Mouse (Mus musculus): ENCODE results near the gene Igsf9. TPM values are rescaled to one million over a fixed set of nuclear protein-coding genes. Genes with fewer than 3 reads are reported as not detected.

Gene Igsf9
- total RNA-seq, 2 experiments from 2014 or later = 3.9 to 4.8 TPM

DNA sequence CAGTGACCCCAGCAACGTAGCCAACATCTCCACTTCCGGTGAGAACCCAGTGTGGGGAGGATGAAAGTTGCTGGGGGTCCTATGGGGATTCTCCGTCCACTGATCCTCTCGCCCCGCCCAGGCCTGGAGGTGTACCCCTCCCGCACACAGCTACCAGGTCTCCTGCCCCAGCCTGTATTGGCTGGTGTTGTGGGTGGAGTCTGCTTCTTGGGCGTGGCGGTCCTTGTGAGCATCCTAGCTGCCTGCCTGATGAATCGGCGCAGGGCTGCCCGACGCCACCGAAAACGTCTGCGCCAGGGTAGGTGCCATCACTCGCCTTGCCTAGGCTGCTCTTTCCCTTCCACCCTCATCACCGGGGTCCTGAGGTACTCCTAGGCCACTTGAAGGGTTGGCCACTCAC, 14.4 kb downstream of the Igsf9 start:
- no peak for DNase-seq (ENCODE audit: low spot score in 2 of 2)

DNA sequence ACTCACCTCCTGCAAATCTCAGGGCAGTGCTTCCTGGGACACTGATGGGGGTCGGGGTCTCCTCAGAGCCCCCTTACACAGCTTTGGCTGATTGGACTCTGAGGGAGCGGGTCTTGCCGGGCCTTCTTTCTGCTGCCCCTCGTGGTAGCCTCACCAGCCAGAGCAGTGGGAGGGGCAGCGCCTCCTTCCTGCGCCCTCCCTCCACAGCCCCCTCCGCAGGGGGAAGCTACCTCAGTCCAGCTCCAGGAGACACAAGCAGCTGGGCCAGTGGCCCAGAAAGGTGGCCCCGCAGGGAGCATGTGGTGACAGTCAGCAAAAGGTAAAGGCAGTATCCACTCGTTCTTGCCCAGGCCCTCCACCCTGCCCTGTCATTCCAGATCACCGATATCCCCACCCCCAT, 15.8 kb downstream of the Igsf9 start:
- DNase-seq (ENCODE audit: low spot score in 2 of 2) = no peak

DNA sequence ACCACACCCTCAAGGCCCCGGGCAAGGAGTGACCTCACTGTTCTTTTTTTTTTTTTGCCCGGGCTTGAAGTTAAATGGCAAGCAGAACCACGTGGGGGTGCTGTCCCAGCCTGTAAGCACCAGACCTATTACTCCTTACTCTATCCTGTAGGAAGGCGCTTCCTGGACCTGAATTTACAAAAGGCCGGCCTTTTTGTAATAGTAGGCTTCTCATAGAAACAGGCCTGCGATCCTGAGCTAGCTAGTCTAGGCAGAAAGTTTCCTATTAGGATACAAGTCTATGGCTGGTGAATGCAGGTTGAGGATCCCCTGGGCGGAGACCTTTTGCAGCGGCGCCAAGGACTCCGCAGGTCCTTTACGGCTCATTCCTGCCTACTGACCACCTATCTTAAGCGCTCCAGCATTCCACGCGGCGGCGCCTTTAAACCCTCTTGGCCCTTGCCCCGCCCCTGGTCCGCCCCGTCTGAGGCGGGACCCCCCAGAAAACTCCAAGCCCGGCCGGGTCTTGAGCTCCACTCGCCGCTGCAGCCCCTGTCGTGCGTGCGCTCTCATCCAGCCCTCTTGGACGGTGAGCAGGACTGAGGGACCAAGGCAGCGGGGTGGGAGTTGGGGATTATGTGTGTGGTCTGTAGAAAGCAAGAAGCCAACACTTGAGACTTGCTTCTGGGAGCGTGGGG, 18.3 kb downstream of the Igsf9 start, which contains the start of gene Tagln2:
Tagln2 (plus strand) TSS at position 283 of the 677 bp plus-strand sequence.
- DNase-seq (ENCODE audit: low spot score in 2 of 2) = no peak

DNA sequence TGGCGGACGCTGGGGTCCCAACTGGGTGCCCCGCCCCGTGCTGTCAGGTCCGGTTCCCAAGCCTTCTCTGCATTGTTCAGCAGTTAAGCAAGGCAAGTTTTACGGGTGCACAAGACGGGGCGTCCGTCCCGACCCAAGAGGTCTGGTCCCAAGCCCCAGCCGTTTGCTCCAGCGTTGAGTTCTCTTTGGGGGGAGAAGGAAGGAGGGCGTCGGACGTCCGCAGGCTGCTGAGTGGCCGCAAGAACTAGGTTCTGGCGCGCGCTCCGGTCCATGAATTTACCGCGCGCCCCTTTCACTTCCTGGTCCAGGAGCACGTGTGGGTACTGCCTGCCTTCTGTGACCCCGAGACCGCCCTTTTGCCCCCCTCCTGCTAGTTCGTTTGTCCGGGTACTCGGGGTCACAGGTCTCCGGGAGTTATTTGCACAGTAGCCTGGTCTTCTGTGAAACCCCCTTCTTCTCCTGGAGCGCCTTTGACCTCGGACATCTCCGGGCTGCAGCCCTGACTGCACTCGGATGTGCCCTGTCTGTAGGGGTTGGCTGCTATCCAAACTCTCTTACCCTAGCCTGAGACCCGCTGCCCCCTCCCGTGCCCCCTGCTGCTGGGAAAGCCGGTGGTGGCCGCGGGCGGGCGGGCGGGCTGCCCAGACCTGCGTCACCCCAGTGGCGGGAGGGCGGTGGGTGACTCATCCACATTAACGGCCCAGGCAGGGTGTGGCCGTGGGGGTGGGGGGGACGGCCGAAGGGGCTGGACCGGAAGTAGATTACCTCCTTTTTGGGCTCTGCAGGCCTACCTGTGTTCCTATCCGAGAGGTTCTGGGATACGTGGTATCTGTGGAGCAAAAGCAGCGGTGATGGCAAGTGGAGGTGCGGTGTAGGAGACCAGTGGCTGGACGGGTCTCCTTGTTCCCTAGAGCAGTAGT, 19.1 kb downstream of the Igsf9 start:
- DNase-seq (ENCODE audit: low spot score in 2 of 2) = no peak

DNA sequence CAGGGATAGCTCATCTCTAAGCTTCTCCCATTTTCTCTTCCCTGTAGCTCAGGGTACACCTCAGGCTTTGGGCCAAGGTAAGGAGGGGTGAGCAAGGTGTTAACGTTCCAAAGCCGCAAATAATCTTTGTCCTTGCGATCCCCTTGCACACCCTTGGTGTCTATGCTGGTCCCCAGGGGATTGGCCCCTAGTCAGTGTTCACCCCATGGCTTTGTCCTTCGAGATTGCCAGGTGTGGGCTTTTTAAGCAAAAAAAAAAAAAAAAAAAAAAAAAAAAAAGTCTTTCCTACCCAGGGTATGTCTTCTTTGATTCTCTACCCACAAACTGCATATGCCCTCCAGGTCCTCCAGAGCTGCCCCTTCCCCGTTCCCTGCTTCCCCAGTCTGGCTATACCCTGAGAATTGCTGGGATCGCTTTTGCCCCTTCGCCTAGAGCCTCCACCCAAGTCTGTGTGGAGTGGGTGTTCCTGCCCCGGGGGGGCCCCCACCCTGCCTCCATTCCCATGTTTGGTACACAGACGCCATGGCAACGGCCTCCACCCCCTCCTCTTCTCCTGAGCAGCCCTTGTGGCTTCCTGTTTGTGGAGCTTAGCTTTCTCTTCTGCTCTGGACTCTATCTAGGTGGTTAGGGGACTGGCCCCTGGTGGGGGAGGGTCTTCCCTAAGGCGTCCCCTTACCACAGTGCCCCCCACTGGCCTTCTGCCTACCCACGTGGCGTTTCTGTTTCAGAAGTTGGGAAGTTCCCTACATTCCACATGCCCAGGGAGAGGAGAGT, 20.0 kb downstream of the Igsf9 start:
- DNase-seq (ENCODE audit: low spot score in 2 of 2) = peak in 1 of 2 experiments; percentile 39

DNA sequence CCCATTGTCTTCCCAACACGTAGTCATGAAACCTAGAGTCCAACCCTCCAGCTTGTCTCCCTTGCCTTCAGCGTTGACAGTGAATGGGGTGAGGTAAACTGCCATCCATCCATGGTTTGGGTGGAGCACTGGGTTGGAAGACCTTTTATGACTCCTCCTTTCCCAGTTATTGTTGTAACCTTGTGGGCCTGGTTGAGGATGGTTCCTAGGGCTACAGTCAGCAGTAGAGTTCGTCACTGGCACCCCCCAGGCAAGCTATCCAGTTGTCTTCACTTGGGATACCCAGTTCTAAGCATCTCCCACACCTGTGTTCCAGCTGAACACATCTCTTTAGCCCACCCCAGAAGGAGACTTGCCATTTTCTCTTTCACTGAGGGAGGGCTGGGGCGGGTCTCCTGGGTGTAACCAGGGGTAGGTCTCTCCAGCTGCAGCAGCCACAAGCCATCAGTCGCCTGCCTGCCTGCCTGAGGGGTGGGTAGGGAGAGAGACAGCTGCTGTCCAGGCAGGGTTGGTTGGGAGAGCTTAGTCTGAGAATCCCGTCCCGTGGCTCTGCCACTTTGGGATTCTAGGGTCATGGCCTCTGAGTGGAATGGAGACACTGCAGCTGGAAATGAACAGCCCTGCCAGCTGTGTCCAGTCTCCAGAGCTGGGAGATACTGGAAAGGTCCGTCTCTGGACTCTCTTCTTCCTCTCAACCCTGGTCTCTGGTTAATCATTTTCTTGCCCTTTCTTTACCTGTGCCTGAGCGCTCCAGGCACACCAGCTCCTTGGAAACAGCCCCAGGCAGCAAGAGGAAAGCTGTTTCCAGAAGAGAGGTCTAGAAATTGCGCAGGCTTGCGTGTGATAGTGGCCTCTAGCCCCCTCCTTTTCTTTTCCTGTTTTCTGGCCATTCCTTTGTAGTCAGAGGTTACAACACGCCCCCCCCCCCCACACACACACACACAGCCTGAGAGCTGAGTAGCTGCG, 20.8 kb downstream of the Igsf9 start:
- DNase-seq (ENCODE audit: low spot score in 2 of 2) = no peak

DNA sequence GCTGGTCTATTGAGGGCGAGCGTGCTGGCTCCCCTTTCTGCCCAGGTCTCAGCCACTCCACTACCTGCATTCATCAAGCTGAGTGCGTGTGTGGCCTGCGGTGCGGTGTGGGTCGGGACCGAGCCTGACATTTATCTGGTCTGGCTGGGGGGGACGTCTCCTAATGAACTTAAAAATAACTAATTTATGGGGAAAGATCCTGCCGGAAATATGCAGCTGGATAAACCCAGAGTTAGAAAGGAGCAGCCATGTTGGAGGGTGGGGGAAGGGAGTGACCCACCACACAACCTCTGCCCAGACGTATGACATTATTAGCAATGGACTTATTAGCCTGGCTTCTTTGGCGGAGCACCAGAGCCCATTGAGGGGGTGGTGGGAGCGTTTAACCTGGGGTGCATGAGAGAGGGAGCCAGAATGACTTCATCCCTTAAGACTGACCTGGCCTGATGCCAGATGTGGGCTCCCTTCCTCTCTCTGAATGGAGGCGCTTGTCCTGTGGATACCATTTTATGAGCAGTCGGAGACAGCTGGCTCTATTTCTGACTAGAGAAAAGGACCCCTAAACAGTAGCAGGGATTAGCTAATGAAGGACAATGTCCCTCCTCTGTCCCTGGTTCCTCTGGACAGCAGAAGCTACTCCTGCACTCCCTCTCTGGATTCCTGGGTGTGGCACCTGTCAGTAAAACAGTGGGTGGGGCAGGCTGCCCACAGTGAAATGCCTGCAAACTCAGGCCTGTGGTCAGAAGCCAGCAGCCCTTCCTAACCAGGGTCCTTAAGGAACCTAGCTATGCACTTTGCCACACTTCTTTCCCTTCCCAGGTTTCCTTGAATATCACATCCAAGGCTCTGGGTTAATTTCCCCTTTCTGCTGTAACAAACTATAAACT, 21.8 kb downstream of the Igsf9 start:
- DNase-seq (ENCODE audit: low spot score in 2 of 2) = no peak

DNA sequence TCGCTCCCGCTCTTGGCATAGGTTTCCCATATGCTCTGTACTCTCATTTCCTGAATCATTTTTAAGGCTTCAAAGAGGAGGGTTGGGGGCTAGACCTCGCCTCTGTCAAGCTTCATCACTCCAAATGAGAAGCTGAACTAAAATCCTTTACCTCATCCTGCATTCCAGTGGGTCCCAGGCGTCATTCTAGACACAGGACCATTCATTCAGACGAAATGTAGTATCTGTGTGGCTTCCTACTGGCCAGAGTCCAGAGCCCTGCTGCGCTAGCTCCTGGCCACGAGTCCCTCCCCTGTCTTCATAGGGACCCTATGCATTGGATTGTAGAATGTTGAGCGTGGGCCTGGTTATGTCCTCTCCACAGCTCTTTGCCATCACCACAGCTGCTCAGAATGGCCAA, 23.2 kb downstream of the Igsf9 start:
- no peak for DNase-seq (ENCODE audit: low spot score in 2 of 2)

DNA sequence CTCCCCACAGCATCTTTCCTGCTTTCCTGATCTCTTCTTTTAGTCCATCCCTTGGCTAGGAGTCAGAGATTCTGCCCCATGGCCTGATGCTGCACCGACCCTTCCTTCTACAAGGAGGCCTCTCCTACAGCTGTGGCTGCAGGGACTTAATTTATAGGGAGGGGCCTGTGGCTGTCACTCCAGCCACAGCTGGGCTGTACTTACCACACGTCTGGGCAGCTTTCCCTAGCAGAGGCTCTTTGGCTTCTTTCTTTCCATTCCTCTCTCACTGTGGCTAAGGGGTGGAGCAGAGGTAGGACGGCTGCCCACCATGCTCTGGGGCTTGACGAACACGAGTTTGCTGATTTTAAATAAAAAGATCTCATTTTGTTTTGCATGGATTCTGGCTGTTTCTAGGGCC, 25.4 kb downstream of the Igsf9 start:
- no peak for DNase-seq (ENCODE audit: low spot score in 2 of 2)

DNA sequence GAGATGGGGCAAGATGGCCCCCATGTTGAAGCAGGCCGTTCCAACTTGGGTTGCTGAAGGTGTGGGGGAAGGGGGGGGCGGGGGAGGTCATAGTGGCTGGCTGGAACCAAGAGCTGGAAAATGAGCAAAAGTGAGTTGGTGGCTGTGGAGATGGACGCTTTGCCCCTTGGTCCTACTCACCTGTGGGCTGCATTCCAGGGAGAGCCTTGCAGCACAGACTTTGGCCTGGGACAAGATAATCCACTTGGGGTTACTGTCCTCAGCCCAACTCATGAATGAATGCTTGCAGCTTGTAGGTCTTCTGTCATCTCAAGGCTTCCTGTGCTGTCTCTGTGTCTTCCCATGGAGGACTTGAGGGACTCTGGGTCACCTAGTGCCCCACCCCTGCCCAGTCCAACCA, 26.1 kb downstream of the Igsf9 start:
- no peak for DNase-seq (ENCODE audit: low spot score in 2 of 2)

DNA sequence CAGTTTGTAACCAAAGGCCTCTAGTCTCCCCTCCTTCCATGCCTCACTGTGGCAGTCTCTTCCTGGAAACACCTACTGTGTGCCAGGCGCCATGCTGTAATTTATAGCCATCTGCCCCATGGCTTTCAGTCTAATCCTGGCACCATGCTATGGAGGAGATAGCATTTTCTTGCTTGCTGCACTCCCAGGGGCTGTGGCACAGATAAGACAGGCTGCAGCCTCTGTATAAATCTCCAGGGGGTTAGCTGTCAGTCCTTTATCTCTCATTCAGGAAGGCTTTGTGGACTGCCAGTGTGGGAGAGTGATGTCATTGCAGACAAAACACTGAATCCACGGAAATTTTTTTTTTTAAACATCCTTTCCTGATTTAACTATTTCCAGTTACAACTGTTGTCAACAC, 26.6 kb downstream of the Igsf9 start:
- DNase-seq (ENCODE audit: low spot score in 2 of 2) = no peak

DNA sequence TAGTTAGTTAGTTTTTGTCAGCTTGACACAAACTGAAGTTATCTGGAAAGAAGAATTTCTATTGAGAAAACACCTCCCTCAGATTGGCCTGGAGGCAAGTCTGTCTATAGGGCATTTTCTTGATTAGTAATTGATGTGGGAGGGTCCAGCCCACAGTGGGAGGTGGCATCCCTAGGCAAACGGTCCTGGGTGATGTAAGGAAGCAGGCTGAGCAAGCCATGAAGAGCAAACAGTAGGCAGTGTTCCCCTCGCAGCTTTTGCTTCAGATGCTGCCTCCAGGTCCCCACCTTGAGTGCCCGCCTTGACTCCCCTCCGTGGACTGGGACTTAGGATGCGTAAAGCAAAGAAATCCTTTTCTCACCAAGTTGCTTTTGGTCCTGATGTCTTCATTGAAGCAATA, 27.6 kb downstream of the Igsf9 start:
- no peak for DNase-seq (ENCODE audit: low spot score in 2 of 2)

DNA sequence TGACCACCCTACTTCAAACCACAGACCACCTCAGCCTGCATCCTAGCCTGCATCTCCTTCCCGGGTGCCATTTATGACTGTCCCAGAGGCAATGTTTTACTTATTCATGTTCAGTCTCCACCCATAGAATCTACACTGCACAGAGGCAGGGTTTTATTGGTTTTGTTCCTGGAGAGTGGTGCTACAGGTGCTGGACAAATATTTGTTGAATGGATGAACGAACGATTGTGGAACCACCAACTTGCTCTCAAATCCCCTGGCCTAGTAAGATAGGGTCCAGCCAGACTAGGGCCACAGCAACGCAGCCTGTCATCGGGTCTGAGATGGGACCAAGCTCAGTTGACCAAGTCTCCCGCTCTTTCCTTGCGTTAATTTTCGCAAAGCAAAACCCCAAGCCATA, 28.4 kb downstream of the Igsf9 start:
- no peak for DNase-seq (ENCODE audit: low spot score in 2 of 2)

DNA sequence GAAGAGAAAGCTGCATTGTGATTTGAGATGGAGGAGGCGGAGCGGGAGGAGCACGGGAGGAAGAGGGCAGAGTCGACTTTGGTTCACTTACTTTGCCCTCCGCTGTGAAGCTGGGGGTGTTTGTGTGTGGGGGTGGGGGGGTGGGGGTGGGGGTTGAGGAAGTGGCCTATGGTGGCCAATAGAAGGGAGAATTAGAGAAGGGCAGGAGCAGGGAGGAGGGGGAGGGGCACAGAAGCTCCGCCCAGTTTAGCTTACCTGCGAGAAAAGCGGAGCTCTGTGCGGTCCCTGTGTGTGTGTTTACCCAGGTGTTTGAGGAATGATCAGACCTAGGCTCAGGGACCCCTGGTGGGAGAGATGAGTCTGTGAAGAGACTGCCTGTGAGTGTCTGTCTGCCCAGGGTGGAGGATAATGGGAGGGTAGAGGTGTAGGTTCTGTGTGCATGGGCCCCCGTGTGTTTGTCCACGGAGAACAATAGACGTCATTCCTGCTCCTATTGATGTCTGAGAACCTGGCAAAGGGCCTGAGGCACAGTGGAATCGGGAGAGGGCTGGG, 28.9 kb downstream of the Igsf9 start:
- DNase-seq (ENCODE audit: low spot score in 2 of 2) = no peak

DNA sequence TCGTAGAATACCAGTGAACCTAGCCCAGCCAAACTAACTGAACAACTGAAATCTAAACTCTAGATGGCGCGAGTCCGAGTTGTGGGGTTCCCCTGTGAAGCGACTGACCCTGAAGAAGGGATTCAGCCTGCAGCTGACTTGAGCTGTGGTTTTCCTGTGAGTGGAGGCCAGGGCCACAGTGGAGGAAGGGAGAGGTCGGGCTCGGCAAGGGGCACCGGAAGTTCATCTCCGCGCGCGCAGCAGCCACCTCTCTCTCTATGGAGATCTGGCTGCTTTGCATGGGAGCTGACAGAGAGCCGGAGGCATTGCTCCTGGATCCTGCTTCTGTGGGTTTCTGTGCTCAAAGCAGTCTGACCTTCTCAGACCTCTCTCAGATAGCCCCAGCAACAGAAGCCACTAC, 31.4 kb downstream of the Igsf9 start:
- no peak for DNase-seq (ENCODE audit: low spot score in 2 of 2)

DNA sequence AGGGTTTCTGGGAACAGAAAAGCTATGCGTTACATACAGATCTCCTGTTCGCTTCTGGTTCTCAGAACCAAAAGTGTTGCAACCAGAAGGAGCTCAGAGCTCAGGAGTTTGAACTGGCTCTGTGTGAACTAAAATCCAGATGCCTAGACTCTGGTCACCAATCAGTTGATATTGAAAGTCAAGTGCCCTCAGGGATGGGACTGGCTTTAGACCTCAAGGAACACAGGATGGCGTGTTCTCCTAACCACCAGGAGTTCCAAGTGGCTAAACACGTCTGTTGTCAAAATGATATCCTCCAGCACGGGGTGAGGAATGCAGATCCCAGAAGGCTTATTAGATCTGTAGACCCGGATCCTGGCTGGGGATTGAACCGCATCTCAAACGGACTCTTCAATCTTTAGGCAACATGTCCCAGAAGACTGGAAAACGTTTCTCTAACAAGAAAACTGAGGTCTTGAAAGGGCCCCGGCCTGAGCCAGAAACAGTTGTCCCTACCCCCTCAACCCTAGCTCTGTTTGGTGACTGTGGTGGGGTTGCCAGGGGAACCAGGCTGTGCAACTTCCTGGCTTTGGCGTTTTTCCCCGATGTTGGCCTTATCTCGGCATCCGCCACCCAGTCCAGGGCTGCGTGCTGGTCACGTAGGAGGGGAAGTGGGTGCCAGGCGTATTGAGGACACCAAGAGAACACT, 32.1 kb downstream of the Igsf9 start:
- DNase-seq (ENCODE audit: low spot score in 2 of 2) = peak in 1 of 2 experiments; percentile 37

DNA sequence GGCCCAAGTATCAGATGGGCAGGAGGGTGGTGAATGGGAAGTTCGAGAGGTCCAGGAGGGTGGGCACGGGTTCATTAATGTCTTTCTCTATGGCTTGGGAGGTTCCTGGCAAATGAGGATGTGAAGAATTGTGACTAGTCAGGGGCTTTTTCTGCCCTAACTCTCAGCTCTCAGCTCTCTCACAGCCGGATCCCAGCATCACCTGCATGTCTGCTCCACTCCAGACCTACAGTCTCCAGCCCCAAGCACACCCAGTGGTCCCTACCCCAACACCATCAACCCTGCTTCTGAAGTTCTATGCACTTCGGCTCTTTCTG, 32.6 kb downstream of the Igsf9 start:
- no peak for DNase-seq (ENCODE audit: low spot score in 2 of 2)

DNA sequence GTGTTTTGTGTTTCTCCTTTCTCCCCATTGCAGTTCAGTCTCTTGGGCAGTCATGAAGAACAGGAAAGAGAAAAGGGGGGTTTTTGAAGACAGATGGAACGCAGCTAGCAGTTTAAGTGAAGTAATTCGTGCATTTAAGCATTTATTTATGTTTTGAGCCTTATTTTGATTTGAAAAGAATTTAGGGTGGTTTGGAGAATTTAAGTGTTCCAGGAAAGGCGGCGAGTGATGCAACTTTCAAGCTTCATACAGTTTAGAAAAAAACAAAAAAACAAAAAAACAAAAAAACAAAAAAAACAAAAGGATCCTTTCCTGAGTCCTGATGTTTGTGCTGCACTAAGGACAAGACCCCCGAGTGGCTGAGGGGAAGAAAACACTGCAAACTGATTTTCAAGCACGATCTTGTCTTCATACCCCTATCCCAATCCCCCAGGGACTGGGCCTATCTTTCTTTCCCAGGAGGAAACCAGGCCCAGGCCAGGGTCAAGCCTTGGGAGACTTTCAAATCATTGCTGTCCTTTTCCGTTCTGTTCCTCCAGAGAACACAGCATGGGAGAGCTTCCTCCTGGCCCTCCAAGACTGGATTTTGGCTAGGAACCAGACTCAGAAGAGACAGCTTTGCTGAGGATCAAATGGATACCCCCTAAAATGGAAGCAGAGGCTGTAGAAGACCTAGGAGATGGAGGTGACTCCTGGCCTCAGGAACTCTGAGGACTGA, 33.1 kb downstream of the Igsf9 start:
- no peak for DNase-seq (ENCODE audit: low spot score in 2 of 2)
